Mouse (Mus musculus) ES-Bruce4 (cell line): Measurements from ENCODE around the gene Faim2.

Source experiments
- CTCF ChIP-seq: IDR thresholded peaks from one replicate; pipeline ENCODE4 v1.8.1; 2011; ENCODE audit warnings: low read depth, low read length
- EP300 ChIP-seq: IDR thresholded peaks from 2 replicates; pipeline ENCODE4 v1.6.1; 2011; ENCODE audit warnings: low read depth, low read length; ENCODE audit not compliant: insufficient read depth
- POLR2A ChIP-seq: IDR thresholded peaks from one replicate; pipeline ENCODE4 v1.8.1; 2011; ENCODE audit warnings: low read length; ENCODE audit not compliant: insufficient read depth

DNA sequence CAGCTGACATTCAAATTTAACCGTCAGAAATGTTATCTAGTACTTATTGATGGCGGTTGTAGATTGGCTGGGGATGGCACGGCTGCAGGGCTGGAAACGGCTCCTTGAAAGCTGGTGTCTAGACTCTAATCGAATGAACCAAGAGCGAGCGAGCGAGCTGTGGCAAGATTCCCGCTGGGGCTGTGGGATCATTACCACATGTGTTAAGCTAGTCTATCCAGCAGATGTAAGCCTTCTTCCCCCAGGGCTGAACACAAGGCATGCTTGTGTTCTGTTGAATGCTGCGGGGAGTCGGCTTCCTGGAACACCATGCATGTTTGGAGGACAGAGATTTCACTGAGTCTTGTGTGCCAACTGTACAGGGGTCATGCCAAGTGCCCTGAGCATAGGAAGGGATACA is 18.6 kb upstream of the Faim2 start:
- no peak for TF ChIP-seq CTCF
- no peak for TF ChIP-seq EP300
- TF ChIP-seq POLR2A: no peak
